Mouse (Mus musculus): Measurements from ENCODE around the gene Uchl1.

Gene Uchl1

GRCm38 (mm10) chr5:66675983-66676382 is at the start of gene Uchl1:
TSS of gene Uchl1 (plus strand) at chr5:66676091.
- DNase-seq (ENCODE audit: low read depth in 1 of 2, low spot score in 2 of 2), result no peak

DNA sequence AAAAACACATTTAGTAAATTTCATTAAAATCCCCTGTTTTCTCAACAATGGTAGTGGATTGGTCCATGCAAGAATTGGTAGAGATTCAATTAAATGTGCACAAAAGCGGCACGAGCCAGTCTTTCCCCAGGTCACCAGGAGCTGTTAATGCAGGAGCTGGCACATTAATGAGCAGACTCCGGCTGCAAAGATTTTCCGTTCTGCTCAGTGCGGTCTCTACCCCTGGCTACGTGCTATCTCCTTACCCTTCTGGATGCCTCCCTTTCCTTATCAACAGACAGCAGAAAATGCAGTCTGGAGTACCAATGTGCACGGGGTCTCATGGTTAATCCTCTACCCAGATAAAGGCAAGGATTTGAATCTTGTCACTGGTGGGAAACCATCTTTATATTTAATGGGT is 48.1 kb upstream of the Uchl1 start:
- DNase-seq (ENCODE audit: low read depth in 1 of 2, low spot score in 2 of 2), result no peak

GRCm38 (mm10) chr5:66635459-66636079 is 40.3 kb upstream of the Uchl1 start:
- DNase-seq (ENCODE audit: low read depth in 1 of 2, low spot score in 2 of 2), result no peak

DNA sequence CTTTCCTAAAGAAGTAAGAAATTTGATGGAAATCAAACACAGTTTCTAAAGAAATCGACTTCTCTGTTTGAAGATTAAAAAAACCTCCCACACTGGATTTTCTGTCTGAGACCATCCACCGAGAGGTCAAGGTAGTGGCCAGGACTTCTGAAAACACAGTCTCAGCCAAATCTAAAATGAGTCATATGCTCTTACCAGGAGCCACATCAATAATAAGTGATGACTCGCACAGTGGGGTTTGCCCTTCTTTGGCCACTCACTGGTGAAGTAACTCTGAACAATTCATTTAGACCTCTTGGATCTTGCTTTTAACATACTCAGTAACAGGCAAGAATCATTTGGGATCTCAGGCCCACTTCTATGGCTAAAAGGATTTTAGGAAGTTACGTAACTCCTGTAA is 33.7 kb upstream of the Uchl1 start:
- DNase-seq (ENCODE audit: low read depth in 1 of 2, low spot score in 2 of 2), result no peak

DNA sequence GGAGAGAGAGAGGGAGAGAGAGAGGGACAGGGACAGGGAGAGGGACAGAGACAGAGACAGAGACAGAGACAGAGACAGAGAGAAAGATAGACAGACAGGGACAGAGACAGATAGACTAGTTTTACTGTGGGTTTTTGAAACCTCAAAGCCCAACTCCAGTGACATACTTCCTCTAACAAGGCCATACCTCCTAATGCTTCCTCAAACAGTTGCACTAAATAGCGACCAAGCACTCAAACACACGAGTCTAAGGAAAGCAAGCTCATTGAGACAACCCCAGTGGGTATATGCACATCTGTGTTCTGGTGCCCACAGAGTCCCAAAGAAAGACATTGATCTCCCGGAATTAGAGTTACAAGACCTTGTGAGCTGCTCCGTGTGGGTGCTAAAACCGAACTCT is 32.6 kb upstream of the Uchl1 start:
- DNase-seq (ENCODE audit: low read depth in 1 of 2, low spot score in 2 of 2), result no peak

DNA sequence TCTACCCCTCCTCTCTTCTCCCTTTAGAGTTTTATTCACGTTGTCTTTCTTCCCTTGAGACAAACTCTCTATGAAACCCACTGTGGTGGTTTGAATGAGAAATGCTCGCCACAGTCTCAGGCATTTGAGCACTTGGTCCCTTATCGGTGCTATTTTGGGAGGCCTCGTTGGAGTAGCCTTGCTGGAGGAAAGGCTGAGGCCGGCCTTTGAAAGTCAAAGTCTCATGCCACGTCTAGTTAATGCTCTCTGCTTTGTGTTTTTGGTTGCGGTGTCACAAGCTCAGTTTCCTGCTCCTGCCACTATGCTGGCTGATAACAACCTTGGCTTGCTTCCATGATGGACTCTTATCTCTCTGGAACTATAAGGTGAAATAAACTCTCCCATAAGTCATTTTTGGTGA is 28.4 kb upstream of the Uchl1 start:
- DNase-seq (ENCODE audit: low read depth in 1 of 2, low spot score in 2 of 2), result no peak

DNA sequence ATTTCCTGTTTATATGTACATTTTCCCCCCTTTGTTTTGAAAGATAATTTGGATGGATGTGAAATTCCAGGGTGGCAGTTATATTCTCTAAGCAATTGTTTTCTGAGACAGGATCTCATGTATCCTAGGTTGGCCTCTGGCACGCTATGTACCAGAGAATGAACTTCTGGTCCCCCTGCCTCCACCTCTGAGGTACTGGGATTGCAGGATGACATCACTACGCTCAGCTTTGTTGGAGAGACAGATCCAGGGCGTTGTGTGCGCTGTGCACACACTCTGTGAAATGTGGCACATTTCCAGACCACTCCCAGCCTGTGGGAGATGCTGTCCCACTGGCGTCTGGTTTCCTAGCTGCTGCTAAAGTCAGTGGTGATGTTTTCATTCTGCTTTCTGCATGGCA is 21.7 kb upstream of the Uchl1 start:
- DNase-seq (ENCODE audit: low read depth in 1 of 2, low spot score in 2 of 2), result no peak

- DNase-seq (ENCODE audit: low read depth in 1 of 2, low spot score in 2 of 2), result no peak
Observed at GRCm38 (mm10) chr5:66675189-66675890, 551 bp upstream of the Uchl1 start.

DNA sequence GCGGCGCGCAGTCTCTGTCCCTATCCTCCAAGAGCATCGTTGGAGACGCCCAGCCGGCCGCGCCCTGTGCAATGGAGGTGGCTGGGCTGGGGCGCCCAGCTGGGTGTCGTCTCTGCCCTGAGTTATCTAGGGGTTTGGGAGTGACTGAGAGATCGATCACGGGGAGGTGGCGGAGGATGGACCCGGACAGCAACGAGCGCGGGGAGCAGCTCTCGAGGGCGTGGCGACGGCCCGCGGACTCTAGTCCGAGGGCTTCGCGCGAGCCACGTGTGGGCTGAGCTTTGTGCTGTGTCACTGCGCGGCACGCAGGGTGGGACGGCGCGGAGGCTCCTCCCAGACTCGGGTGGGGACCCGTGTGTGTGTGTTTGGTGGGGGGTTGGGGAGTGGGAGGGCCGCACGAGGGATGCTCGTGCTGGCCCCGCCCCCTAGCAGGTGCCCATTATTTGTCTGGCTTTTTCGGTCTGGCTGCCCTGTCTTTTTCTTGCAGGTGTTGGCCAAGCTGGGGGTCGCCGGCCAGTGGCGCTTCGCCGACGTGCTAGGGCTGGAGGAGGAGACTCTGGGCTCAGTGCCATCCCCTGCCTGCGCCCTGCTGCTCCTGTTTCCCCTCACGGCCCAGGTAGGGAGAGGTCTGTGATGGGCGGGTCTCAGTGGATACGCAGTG is 696 bp downstream of the Uchl1 start:
- DNase-seq (ENCODE audit: low read depth in 1 of 2, low spot score in 2 of 2), result no peak

GRCm38 (mm10) chr5:66677411-66678345 is 1.8 kb downstream of the Uchl1 start:
- no peak for DNase-seq (ENCODE audit: low read depth in 1 of 2, low spot score in 2 of 2)

GRCm38 (mm10) chr5:66679222-66679621 is 3.3 kb downstream of the Uchl1 start:
- no peak for DNase-seq (ENCODE audit: low read depth in 1 of 2, low spot score in 2 of 2)

GRCm38 (mm10) chr5:66685930-66686329 is 10.0 kb downstream of the Uchl1 start:
- no peak for DNase-seq (ENCODE audit: low read depth in 1 of 2, low spot score in 2 of 2)

- no peak for DNase-seq (ENCODE audit: low read depth in 1 of 2, low spot score in 2 of 2)
Observed at GRCm38 (mm10) chr5:66686863-66687262, 11.0 kb downstream of the Uchl1 start.

DNA sequence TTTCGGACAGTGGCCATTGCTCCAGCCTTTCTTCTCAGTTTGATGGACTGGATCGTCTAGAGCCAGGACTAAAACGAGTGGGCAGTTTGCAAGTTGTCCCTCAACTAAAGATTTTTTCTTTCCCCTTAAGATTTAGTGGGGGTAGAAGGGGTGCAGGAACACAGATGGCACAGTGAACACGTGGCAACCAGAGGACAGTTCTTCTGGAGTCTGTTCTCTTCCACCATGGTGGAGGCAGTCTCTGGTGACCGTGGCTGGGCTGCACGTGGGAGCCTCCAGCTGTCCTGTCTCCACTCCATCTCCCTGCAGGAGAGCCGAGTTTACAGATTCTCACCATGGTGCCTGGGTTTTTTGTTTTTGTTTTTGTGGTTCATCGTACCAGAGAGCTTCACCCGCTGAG is 11.8 kb downstream of the Uchl1 start:
- no peak for DNase-seq (ENCODE audit: low read depth in 1 of 2, low spot score in 2 of 2)

DNA sequence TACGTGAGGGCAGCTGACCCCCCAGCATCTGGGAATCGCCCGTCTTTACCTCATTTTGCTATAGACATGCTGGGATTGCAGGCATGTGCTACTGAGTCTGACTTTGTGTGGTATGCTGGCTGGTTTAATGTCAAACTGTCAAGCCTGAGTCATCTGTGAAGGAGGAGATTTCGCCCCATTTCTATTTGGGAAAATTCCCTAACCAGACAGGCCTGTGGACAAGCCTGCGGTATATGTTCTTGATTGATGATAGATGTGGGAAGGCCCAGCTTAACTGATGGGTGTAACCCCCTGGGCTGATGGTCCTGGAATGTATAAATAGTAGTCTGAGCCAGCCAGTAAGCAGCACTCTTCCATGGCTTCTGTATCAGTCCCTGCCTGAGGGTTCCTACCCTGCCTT is 12.4 kb downstream of the Uchl1 start:
- no peak for DNase-seq (ENCODE audit: low read depth in 1 of 2, low spot score in 2 of 2)

GRCm38 (mm10) chr5:66689796-66690195 is 13.9 kb downstream of the Uchl1 start:
- DNase-seq (ENCODE audit: low read depth in 1 of 2, low spot score in 2 of 2), result no peak

- no peak for DNase-seq (ENCODE audit: low read depth in 1 of 2, low spot score in 2 of 2)
Observed at GRCm38 (mm10) chr5:66693231-66693630, 17.3 kb downstream of the Uchl1 start.

GRCm38 (mm10) chr5:66697119-66697518 is 21.2 kb downstream of the Uchl1 start:
- DNase-seq (ENCODE audit: low read depth in 1 of 2, low spot score in 2 of 2), result no peak

GRCm38 (mm10) chr5:66699911-66700310 is 24.0 kb downstream of the Uchl1 start:
- no peak for DNase-seq (ENCODE audit: low read depth in 1 of 2, low spot score in 2 of 2)

- DNase-seq (ENCODE audit: low read depth in 1 of 2, low spot score in 2 of 2), result no peak
Observed at GRCm38 (mm10) chr5:66701951-66702350, 26.1 kb downstream of the Uchl1 start.

- no peak for DNase-seq (ENCODE audit: low read depth in 1 of 2, low spot score in 2 of 2)
Observed at GRCm38 (mm10) chr5:66703317-66704004, 27.6 kb downstream of the Uchl1 start.
